Mouse (Mus musculus) heart, embryonic 13.5 days (tissue): Measurements from ENCODE around the gene Ddx5. TPM values are rescaled to one million over a fixed set of nuclear protein-coding genes. Genes with fewer than 3 reads are reported as not detected.
A peak's percentile ranks its signal among the peaks of the same experiment; 100 is the strongest.
"Not testable (repeated sequence)": the region's sequence is repeated elsewhere in the genome, so short reads cannot be mapped to it uniquely, and the experiment has no call there.

ENCODE experiments used
- ATAC-seq: fragments of 200-750 bp; cut with Nextera tagmentation; 2 replicates; pipeline ENCODE4 v1.8.0; 2017; ENCODE audit warnings: moderate TSS enrichment; ENCODE audit not compliant: insufficient number of reproducible peaks, low FRiP score, low TSS enrichment; ENCODE audit errors: extremely low read depth
- H3K27ac ChIP-seq: fragments of 300-500 bp; sonication (generic); replicated peaks from 2 replicates; pipeline ENCODE4 v1.5.1; 2015; ENCODE audit warnings: moderate library complexity, mild to moderate bottlenecking, inconsistent platforms
- H3K27me3 ChIP-seq: fragments of 300-500 bp; sonication (generic); replicated peaks from 2 replicates; pipeline ENCODE4 v1.6.1; 2015; ENCODE audit warnings: mild to moderate bottlenecking, inconsistent platforms
- H3K36me3 ChIP-seq: fragments of 300-500 bp; sonication (generic); 2 replicates; pipeline ENCODE4 v1.6.1; 2015; ENCODE audit warnings: mild to moderate bottlenecking, inconsistent platforms
- H3K4me1 ChIP-seq: fragments of 300-500 bp; sonication (generic); 2 replicates; pipeline ENCODE4 v1.6.1; 2015; ENCODE audit warnings: inconsistent platforms
- H3K4me2 ChIP-seq: fragments of 300-500 bp; sonication (generic); 2 replicates; pipeline ENCODE4 v1.6.1; 2015; ENCODE audit warnings: inconsistent platforms, mild to moderate bottlenecking, moderate library complexity
- H3K4me3 ChIP-seq: fragments of 300-500 bp; sonication (generic); 2 replicates; pipeline ENCODE4 v1.5.1; 2015; ENCODE audit warnings: moderate library complexity, mild to moderate bottlenecking, inconsistent platforms
- H3K9ac ChIP-seq: fragments of 300-500 bp; sonication (generic); 2 replicates; pipeline ENCODE4 v1.6.1; 2015; ENCODE audit warnings: inconsistent platforms, mild to moderate bottlenecking, moderate library complexity
- H3K9me3 ChIP-seq: fragments of 300-500 bp; sonication (generic); 2 replicates; pipeline ENCODE4 v1.6.1; 2016; ENCODE audit warnings: inconsistent platforms
- WGBS: fragments of 180-500 bp; shearing (Covaris S2); methylation state at CpG from one replicate; pipeline ENCODE4 v1.1.7; 2015; ENCODE audit warnings: mixed read lengths; 5-methylcytosine and 5-hydroxymethylcytosine counted together
- microRNA-seq: library from miRNA; unstranded; fragments of <30 nt; microRNA quantifications from one replicate; pipeline ENCODE4, GENCODE M21; 2016
- polyA plus RNA-seq: library from polyadenylated mRNA; unstranded; fragments of >200 nt; fragmentation: Nextera tagmentation; extraction: Ambion mirVana; gene quantifications from 2 replicates; pipeline ENCODE4 v1.2.1, GENCODE M21; 2015

Ddx5 gene
- polyA plus RNA-seq, 1 experiment from 2014 or later, result 192 TPM

DNA sequence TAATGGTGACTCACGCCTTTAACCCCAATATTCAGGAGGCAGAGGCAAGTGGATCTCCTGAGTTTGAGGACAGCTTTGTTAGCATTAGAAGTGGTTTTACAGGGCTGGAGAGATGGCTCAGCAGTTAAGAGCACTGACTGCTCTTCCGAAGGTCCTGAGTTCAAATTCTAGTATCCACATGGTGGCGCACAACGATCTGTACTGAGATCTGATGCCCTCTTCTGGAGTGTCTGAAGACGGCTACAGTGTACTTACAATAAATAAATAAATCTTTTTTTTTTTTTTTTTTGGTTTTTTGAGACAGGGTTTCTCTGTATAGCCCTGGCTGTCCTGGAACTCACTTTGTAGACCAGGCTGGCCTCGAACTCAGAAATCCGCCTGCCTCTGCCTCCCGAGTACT is 48.3 kb downstream of the Ddx5 start:
- ATAC-seq, result not testable (repeated sequence)

GRCm38 (mm10) chr11:106739116-106739515 is 49.9 kb downstream of the Ddx5 start:
- H3K4me1 ChIP-seq, result peaks cover 14% of the 10 kb centered on the region
- no peaks in the 10 kb centered on the region for H3K36me3 ChIP-seq
- WGBS, result 87% methylated on average over 2 of the region's 2 CpGs
- no peak overlapping the region for H3K4me2 ChIP-seq
- H3K4me3 ChIP-seq, result no peak overlapping the region
- H3K9me3 ChIP-seq, result no peaks in the 10 kb centered on the region
- H3K27me3 ChIP-seq, result no peaks in the 10 kb centered on the region
- H3K27ac ChIP-seq, result no peak overlapping the region
- no peak for ATAC-seq
- H3K9ac ChIP-seq, result no peak overlapping the region

More for the DNA sequence above, 48.3 kb downstream of the Ddx5 start:
- not testable (repeated sequence) for H3K9me3 ChIP-seq, H3K36me3 ChIP-seq, H3K9ac ChIP-seq, H3K27me3 ChIP-seq, H3K4me3 ChIP-seq, H3K4me2 ChIP-seq, H3K27ac ChIP-seq
- 93% methylated on average over 6 of the region's 8 CpGs for WGBS
- peaks cover 14% of the 10 kb centered on the region for H3K4me1 ChIP-seq

- Histone ChIP-seq H3K4me3 (no peak overlapping the region), H3K9me3 (no peaks in the 10 kb centered on the region), H3K36me3 (no peaks in the 10 kb centered on the region), H3K9ac (peak overlapping the region; percentile 44), H3K27ac (peak overlapping the region; percentile 56), H3K4me1 (peaks cover 14% of the 10 kb centered on the region), H3K27me3 (no peaks in the 10 kb centered on the region), H3K4me2 (no peak overlapping the region)
- WGBS, result 34% methylated on average over 12 of the region's 12 CpGs
- ATAC-seq, result no peak
Measured at GRCm38 (mm10) chr11:106737178-106737621, 51.8 kb downstream of the Ddx5 start.

DNA sequence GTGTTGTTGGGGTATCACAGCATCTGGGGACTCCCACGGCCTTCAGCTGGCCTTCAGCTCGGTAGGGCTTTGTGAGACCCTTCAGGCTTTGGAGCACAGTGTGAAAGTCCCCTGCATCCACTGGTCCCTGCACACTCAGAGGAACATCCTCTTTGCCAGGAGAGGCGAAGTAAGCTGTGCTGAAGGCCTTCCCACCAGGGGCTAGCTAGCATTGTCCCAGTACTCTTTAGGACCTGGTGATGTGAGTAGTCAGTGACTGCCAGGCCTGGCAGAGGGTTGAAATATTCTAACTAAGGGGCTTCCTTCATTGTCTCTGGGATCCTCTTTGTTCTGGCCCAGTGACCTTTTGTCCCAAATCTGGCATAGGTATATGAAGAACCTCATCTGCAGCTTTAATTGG is 52.4 kb downstream of the Ddx5 start:
- no peak for ATAC-seq
- no peak overlapping the region for H3K4me2 ChIP-seq
- no peak overlapping the region for H3K4me3 ChIP-seq
- no peaks in the 10 kb centered on the region for H3K9me3 ChIP-seq
- no peaks in the 10 kb centered on the region for H3K36me3 ChIP-seq
- H3K9ac ChIP-seq, result peak overlapping the region; percentile 44; the same call in 1 of the 2 replicates
- H3K27ac ChIP-seq, result peak overlapping the region; percentile 56
- peaks cover 14% of the 10 kb centered on the region for H3K4me1 ChIP-seq
- WGBS, result 68% methylated on average over 3 of the region's 3 CpGs
- no peaks in the 10 kb centered on the region for H3K27me3 ChIP-seq

GRCm38 (mm10) chr11:106730714-106731113 is 58.3 kb downstream of the Ddx5 start:
- Histone ChIP-seq H3K27ac (peak overlapping the region; percentile 91), H3K27me3 (no peaks in the 10 kb centered on the region), H3K36me3 (no peaks in the 10 kb centered on the region), H3K4me2 (peak overlapping the region; percentile 28), H3K9me3 (peaks cover 8% of the 10 kb centered on the region; the same call in 1 of the 2 replicates), H3K4me3 (no peak overlapping the region), H3K4me1 (peaks cover 39% of the 10 kb centered on the region), H3K9ac (no peak overlapping the region)
- WGBS, result 9% methylated on average over 4 of the region's 4 CpGs
- ATAC-seq, result 0 out of 2 replicates have a peak, but pooled peaks have one; percentile 55

Small RNA genes lying within 50 kb of the gene (microRNA-seq; reads per million reads assigned to microRNA genes)
- gene Gm25994, result not detected
- gene Mir3064, result 10.2 reads per million, percentile 27 among the genes with 10 or more reads in this experiment

Other genes starting within 250 kb of the Ddx5 start
- gene Tex2, start 175.8 kb downstream of the Ddx5 start, polyA plus RNA-seq, result 12.3 and 13.1 TPM in 2 replicates
- gene Pecam1, start 38.6 kb downstream of the Ddx5 start, polyA plus RNA-seq, result 60.7 and 61.4 TPM in 2 replicates
- 1.5 and 1.9 TPM in 2 replicates for gene Milr1, start 38.0 kb downstream of the Ddx5 start, polyA plus RNA-seq
- 6.1 and 6.5 TPM in 2 replicates for gene Polg2, start 9.6 kb downstream of the Ddx5 start, polyA plus RNA-seq
- gene Cep95, start 67 bp upstream of the Ddx5 start, polyA plus RNA-seq, result 11.5 and 13.7 TPM in 2 replicates
- 9.7 and 10.2 TPM in 2 replicates for gene Smurf2, start 131.5 kb upstream of the Ddx5 start, polyA plus RNA-seq
- gene Kpna2, start 210.4 kb upstream of the Ddx5 start, polyA plus RNA-seq, result 281 and 299 TPM in 2 replicates
- 1.9 and 2.0 TPM in 2 replicates for gene 1810010H24Rik, start 236.5 kb upstream of the Ddx5 start, polyA plus RNA-seq